Mouse (Mus musculus) spleen, adult 2 months (tissue): ENCODE results near the gene Entr1.

ENCODE experiments used
- CTCF ChIP-seq: fragments of 200-500 bp; IDR thresholded peaks from 2 replicates; pipeline ENCODE4 v1.5.1; 2011; ENCODE audit warnings: mild to moderate bottlenecking, inconsistent platforms; ENCODE audit not compliant: insufficient read depth, insufficient read length, insufficient replicate concordance; ENCODE audit errors: extremely low read depth
- POLR2A ChIP-seq: fragments of 200-500 bp; IDR thresholded peaks from 2 replicates; pipeline ENCODE4 v1.6.1; 2011; ENCODE audit warnings: low read depth, low read length, inconsistent platforms

- TF ChIP-seq CTCF = no peak
- TF ChIP-seq POLR2A = no peak
Measured at GRCm38 (mm10) chr2:26410091-26410490, 21.0 kb upstream of the Entr1 start.
